26 mouse cellular contexts compared by ENCODE assay signal in the genomic region with DNA sequence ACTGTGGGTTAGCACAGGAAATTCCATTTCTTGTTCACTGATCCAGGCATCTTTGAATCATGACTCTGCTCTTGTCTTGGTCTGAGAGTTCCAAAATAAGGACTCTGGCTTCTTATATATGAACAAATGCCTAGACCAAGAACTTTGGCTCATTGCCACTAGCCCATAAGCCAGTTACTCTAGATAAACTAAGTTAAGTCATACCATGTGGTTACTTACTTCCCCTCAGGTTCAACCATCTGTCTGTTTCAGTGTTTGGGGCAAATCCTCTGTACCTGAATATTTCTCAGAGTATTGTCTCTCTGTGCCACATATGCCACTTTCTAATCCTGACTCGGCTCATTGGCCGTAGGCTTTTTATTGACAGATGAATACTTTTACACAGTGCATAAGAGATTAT.
DNase-seq lines count a peak whose midpoint lies in the region; ATAC-seq and TF ChIP-seq lines count a peak whose summit lies in the region.
"Had no signal": no experiment of that assay in that cellular context is flagged by ENCODE, and none has a peak within 500 bp of the region (broad histone marks: within the 10 kb centered on the region; RNA-seq: fewer than 3 reads in every experiment).

No protein-coding gene starts in this region.

- peaks cover 0 to 8% of the 10 kb centered on the region in 2 experiments; a peak in 2 of 4 replicates for H3K36me3 ChIP-seq in MEL (ENCODE audit: control insufficient read depth in 1 of 2, insufficient read depth in 2 of 2, low read length in 2 of 2)
- H3K36me3 ChIP-seq: embryonic facial prominence, embryonic 10.5 days; forebrain, embryonic 10.5 days; forebrain, embryonic 15.5 days; heart, embryonic 15.5 days; hindbrain, embryonic 10.5 days; hindbrain, embryonic 15.5 days had no signal

- H3K4me1 ChIP-seq in MEL (ENCODE audit: control insufficient read depth in 1 of 2, insufficient read depth in 2 of 2, low read length in 2 of 2), result peaks cover 2 to 5% of the 10 kb centered on the region in 2 experiments; a peak in 2 of 4 replicates
- H3K4me1 ChIP-seq: embryonic facial prominence, embryonic 10.5 days; forebrain, embryonic 10.5 days; hindbrain, embryonic 10.5 days; hindbrain, embryonic 15.5 days had no signal

- no peaks in the 10 kb centered on the region for H3K79me2 ChIP-seq in MEL (ENCODE audit: control insufficient read depth, insufficient read depth, low read length, poor library complexity)

- H3K27ac ChIP-seq in gastrocnemius, adult 2 months, result peak overlapping the region; percentile 73
- no peak overlapping the region for H3K27ac ChIP-seq in MEL (ENCODE audit: control insufficient read depth, low read depth, low read length)
- H3K27ac ChIP-seq: embryonic facial prominence, embryonic 10.5 days; forebrain, embryonic 10.5 days; forebrain, embryonic 15.5 days; heart, embryonic 15.5 days; hindbrain, embryonic 10.5 days; hindbrain, embryonic 15.5 days had no signal

- no peaks in the 10 kb centered on the region for H3K9me3 ChIP-seq in MEL (replicated peaks; ENCODE audit: insufficient read depth, low read length)
- H3K9me3 ChIP-seq: embryonic facial prominence, embryonic 10.5 days; forebrain, embryonic 10.5 days; forebrain, embryonic 15.5 days; heart, embryonic 15.5 days; hindbrain, embryonic 10.5 days; hindbrain, embryonic 15.5 days had no signal

- DNase-seq in gastrocnemius, adult 2 months, result no peak
- no peak for DNase-seq in gastrocnemius, postnatal 36 days
- DNase-seq in MEL (ENCODE audit: low read depth, low spot score), result peak; percentile 87
- DNase-seq in brain, adult 2 months (ENCODE audit: low read depth, low spot score), result peak; percentile 17
- no peak for DNase-seq in layer of hippocampus, adult 9-10 months (ENCODE audit: low spot score)
- no peak for DNase-seq in cerebellum, adult 8-10 months
- DNase-seq in urinary bladder, postnatal 14 days (ENCODE audit: low spot score), result no peak
- DNase-seq: adrenal gland, postnatal 36 days; cerebellum, adult 11 months; cerebellum, adult 9-11 months; cerebellum, postnatal 36 days; gastrocnemius, postnatal 14 days; heart, adult 11 months; heart, postnatal 14 days; kidney, adult 11 months; kidney, adult 9 months had no signal

- no peak for TF ChIP-seq CTCF in gastrocnemius, adult 2 months (IDR thresholded peaks at IDR 0.05)
- no peak for TF ChIP-seq CTCF in MEL (IDR thresholded peaks at IDR 0.05 in 2 of 3, conservative IDR thresholded peaks at IDR 0.05 in 1 of 3; ENCODE audit: control insufficient read depth in 1 of 3, insufficient read depth in 1 of 3, low read depth in 2 of 3, low read length in 3 of 3, poor library complexity in 1 of 3, severe bottlenecking in 1 of 3)

- H3K4me3 ChIP-seq in gastrocnemius, adult 2 months, result no peak overlapping the region
- H3K4me3 ChIP-seq in MEL (ENCODE audit: control insufficient read depth in 1 of 2, insufficient read depth in 1 of 2, low read depth in 2 of 2, low read length in 2 of 2), result no peak overlapping the region
- H3K4me3 ChIP-seq: embryonic facial prominence, embryonic 10.5 days; erythroblast, embryonic 14.5 days; forebrain, embryonic 10.5 days; forebrain, embryonic 15.5 days; heart, embryonic 15.5 days; hindbrain, embryonic 10.5 days; hindbrain, embryonic 15.5 days had no signal

- ATAC-seq in hematopoietic stem cell, adult 5-6 weeks (replicated peaks in 1 of 2; ENCODE audit: insufficient read depth in 1 of 2, low FRiP score in 2 of 2, low TSS enrichment in 1 of 2, low read depth in 1 of 2, poor library complexity in 2 of 2, severe bottlenecking in 2 of 2), result peak; percentile 53 to 65
- ATAC-seq: activated CD4-positive, CD25-positive, alpha-beta regulatory T cell, adult 4 months; forebrain, embryonic 15.5 days had no signal

- peak; percentile 70 to 76 for TF ChIP-seq EP300 in MEL (IDR thresholded peaks at IDR 0.05; ENCODE audit: low read depth in 1 of 2, low read length in 2 of 2)

- no peaks in the 10 kb centered on the region for H3K27me3 ChIP-seq in MEL (ENCODE audit: control insufficient read depth in 1 of 2, insufficient read depth in 2 of 2, low read length in 2 of 2)
- H3K27me3 ChIP-seq: CH12.LX; forebrain, embryonic 15.5 days; heart, embryonic 15.5 days; hindbrain, embryonic 15.5 days had no signal

- TF ChIP-seq RAD21 in MEL (IDR thresholded peaks at IDR 0.05; ENCODE audit: low read depth, low read length), result no peak

- H3K9ac ChIP-seq in MEL (ENCODE audit: control insufficient read depth, low read depth, low read length, poor library complexity, severe bottlenecking), result no peak overlapping the region
- H3K9ac ChIP-seq: forebrain, embryonic 15.5 days; heart, embryonic 15.5 days; hindbrain, embryonic 15.5 days had no signal

- TF ChIP-seq POLR2A in MEL (IDR thresholded peaks at IDR 0.05; ENCODE audit: control insufficient read depth in 1 of 2, insufficient read depth in 1 of 2, low read depth in 1 of 2, low read length in 2 of 2, poor library complexity in 1 of 2), result no peak

- intact Hi-C loops in gastrocnemius, adult 2 months (cut with DNase I), result no loop called here
- intact Hi-C loops in gastrocnemius, postnatal 36 days (cut with DNase I), result no loop called here

TF ChIP-seq in MEL, 35 proteins besides CTCF, POLR2A, EP300 and RAD21:
- peak; percentile 78 for TF ChIP-seq MYC (IDR thresholded peaks at IDR 0.05; ENCODE audit: low read depth, low read length)
- peak; percentile 80 for TF ChIP-seq ETS1 (IDR thresholded peaks at IDR 0.05; ENCODE audit: low read depth, low read length)
- TF ChIP-seq MAX (IDR thresholded peaks at IDR 0.05; ENCODE audit: low read length), result 0 out of 2 replicates have a peak, but pooled peaks have one; percentile 60
- TF ChIP-seq USF1 (IDR thresholded peaks at IDR 0.05; ENCODE audit: low read depth, low read length), result peak; percentile 13; the same call in 1 of the 2 replicates
- 0 out of 2 replicates have a peak, but pooled peaks have one; percentile 4 for TF ChIP-seq SMC3 (IDR thresholded peaks at IDR 0.05; ENCODE audit: low read depth, low read length)
- no peak for TF ChIP-seq BHLHE40 (IDR thresholded peaks at IDR 0.05; ENCODE audit: borderline replicate concordance, low read depth, low read length)
- peak; percentile 22 for TF ChIP-seq TAL1 (IDR thresholded peaks at IDR 0.05; ENCODE audit: low read length)
- TF ChIP-seq RCOR1 (IDR thresholded peaks at IDR 0.05; ENCODE audit: low read depth, low read length), result 0 out of 2 replicates have a peak, but pooled peaks have one; percentile 24
- TF ChIP-seq SIN3A (IDR thresholded peaks at IDR 0.05; ENCODE audit: low read length), result peak; percentile 44; the same call in 1 of the 2 replicates
- no peak for TF ChIP-seq MYB (IDR thresholded peaks at IDR 0.05; ENCODE audit: low read depth, low read length)
- no peak for TF ChIP-seq USF2 (IDR thresholded peaks at IDR 0.05; ENCODE audit: borderline replicate concordance in 1 of 2, insufficient read depth in 1 of 2, low read depth in 1 of 2, low read length in 2 of 2)
- peak; percentile 57 for TF ChIP-seq TCF12 (IDR thresholded peaks at IDR 0.05; ENCODE audit: low read depth, low read length)

Comparison
In these comparisons a context has a peak if more than half of its experiments do, and no peak if none do; other contexts are left out.
1. DNase-seq: peak in MEL (single experiment) and brain, adult 2 months (single experiment); none in gastrocnemius, adult 2 months (single experiment), gastrocnemius, postnatal 36 days (0 of 2), layer of hippocampus, adult 9-10 months (single experiment), cerebellum, adult 8-10 months (single experiment) and urinary bladder, postnatal 14 days (single experiment).